Mouse (Mus musculus) gonadal fat pad, adult 2 months (tissue): Measurements from ENCODE around the gene Brf1. TPM values are rescaled to one million over a fixed set of nuclear protein-coding genes. Genes with fewer than 3 reads are reported as not detected.

Source experiments
- DNase-seq: peaks from one replicate; pipeline ENCODE4 v3.0.0-alpha.2; 2012; ENCODE audit warnings: low read depth
- polyA plus RNA-seq: library from polyadenylated mRNA; depleted of rRNA; stranded (reverse); fragments of >200 nt; gene quantifications from 2 replicates; pipeline ENCODE4 v1.2.3, GENCODE M21; 2012

The Brf1 gene
- polyA plus RNA-seq, 1 experiment: 66.2 TPM

DNA sequence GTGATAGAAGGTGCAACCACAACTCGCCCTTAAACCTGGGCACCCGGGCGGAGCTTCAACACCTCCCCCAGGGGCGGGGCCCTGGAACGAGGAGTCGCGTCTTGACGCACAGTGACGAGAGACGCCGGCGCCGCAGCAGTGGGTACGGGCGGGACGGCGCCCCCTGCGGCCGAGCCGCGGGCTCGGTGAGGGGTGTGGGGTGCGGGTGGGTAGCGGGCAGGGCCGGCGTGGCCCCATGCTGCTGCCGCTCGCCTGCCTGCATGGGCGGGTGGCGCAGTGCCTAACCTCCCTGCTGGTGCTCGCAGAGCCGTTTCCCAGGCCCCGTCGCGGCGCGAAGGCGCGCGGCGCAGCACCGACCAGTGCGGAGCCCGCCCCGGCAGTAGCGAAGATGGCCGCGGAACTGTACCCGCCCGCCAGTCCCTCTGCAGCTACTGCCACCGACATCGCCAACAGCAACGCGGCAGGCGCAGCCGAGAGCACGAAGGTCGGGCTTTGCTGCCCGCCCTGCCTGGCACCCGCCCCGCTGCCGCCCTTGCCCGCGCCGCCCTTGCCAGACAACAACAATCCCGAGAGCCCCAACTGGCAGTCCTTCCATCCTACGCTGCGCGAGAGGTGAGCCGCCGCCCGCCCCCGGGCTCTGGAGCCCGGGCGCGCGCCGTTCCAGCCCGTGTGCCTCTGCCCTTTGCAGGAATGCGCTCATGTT lies 24.0 kb downstream of the Brf1 start, which contains the start of gene Btbd6:
TSS of gene Btbd6 (plus strand) at position 112 of the 703 bp plus-strand sequence.
- no peak for DNase-seq

DNA sequence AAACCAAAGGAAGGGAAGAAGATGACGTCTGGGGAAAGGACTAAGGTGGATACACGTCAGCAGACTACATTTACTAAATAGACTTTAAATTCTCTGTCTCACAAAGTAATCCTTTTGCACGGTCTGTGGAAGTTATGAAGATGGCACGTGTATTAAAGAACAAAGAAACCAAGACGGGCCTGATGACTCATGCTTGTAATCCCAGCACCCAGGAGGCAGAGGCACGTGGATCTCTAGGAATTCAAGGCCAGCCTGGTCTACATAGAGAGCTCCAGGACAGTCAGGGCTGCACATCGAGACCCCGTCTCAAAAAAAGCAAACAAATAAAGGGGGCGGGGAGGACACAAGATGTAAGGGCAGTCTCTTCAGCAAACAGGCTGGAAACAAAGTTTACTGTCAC lies 25.8 kb downstream of the Brf1 start:
- DNase-seq: no peak

- DNase-seq: no peak
Measured at GRCm38 (mm10) chr12:112969616-112970015, 30.9 kb downstream of the Brf1 start.

DNA sequence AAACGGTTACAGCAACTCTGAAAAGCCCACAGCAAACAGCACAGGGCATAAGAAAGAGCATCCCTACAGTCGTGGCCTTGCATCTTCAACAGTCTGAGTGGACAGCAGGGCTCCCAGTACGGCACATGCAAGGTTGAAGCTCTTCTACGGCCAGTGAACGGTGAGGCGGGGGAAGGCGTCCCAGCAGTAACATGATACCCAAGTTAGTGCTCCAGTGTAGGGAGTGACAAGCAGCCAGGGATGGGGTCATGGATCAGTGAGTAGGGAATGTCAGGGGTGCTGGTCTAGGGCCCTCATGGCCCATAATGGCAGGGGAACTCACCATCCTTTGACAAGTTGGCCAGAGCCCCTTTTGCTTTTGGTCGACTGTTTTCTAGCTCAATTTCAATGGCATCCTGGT lies 31.6 kb downstream of the Brf1 start:
- no peak for DNase-seq

DNA sequence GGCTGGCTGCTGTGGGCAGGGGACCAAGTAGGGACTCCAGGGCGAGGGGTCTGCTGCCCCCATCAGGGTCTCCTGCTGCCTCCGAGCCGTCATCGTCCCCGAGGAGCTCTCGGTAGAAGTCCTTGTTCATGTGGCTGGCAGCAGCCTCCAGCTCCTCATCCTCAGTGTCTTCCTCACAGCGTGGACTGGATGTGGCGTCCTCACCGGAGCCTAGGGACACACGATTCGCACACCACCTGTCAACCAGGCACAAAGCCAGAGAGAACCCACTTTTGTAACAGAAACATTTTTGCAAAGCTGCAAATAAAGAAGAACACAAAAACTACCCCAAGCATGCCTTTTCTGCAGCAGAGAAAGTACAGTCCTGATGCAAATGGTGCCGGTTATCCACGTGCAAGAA lies 34.7 kb downstream of the Brf1 start:
- DNase-seq: no peak

GRCm38 (mm10) chr12:112961872-112962271 lies 38.6 kb downstream of the Brf1 start:
- no peak for DNase-seq

DNA sequence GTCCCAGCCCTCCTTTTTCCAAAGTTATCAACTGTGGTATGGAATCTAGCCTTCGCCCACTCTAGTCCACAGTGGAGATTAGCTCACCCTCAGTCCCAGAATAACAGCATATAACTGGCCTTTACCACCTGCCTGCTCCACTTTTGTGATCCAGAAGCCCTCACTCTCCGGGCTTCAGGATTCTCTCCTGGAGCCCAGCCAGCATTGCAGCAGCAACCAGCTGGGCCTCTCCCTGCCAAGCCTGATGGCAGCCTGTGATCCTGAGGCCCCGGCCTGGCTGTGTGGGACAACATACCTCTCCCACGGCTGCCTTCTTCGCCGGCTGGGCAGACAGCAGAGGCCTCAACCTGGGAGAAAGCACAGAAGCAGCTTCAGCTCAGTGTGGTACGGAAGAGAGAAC lies 39.1 kb downstream of the Brf1 start:
- no peak for DNase-seq

- DNase-seq: no peak
Measured at GRCm38 (mm10) chr12:112959421-112959820, 41.1 kb downstream of the Brf1 start.

DNA sequence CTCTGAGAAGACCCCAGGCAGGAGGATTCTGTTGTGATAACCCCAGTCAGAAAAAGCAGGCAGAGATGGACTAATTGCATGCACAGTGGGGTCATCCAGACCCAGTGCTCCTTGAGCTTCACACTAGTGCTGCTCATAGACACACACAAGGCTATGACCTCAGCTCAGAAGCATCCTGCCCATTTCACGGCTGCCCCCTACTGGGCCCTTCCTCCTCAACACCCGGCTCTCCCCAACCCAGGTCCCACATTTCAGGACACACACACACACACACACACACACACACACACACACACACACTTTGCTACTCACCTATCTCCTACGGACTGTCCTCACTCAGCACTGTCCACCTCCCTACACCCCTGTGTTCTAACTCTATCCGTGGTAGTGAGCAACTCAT lies 42.2 kb downstream of the Brf1 start:
- no peak for DNase-seq

GRCm38 (mm10) chr12:112955800-112956199 lies 44.7 kb downstream of the Brf1 start:
- DNase-seq: no peak

DNA sequence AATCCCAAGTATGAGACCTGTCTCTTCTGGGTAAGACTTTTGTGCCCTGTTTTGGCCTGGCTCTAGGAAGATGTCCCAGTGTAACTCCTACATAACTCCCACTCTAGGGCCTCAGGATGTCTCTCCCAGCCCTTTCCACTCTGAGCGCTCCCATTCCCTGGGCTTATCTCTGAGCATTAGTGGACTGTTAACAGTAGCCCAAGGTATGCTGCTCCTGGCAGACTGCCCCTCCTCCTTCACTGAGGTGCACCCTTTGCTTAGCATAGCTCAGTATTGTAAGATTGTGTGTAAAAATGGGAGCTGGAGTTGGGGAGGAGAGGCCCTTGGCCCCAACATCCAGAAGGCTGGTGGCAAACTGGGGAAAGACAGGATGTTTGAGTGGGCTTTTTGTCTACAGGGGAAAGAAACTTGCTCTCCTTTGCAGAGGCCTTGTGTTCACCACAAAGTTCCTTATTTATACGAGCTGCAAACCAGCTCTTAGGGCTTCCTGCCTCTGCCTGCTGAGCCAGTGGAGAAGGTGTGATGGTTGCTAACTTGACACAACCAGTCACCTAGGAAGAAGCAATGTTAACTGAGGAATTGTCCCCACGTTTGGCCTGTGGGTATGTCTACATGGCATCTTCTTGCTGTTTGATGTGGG lies 47.5 kb downstream of the Brf1 start:
- DNase-seq: no peak

DNA sequence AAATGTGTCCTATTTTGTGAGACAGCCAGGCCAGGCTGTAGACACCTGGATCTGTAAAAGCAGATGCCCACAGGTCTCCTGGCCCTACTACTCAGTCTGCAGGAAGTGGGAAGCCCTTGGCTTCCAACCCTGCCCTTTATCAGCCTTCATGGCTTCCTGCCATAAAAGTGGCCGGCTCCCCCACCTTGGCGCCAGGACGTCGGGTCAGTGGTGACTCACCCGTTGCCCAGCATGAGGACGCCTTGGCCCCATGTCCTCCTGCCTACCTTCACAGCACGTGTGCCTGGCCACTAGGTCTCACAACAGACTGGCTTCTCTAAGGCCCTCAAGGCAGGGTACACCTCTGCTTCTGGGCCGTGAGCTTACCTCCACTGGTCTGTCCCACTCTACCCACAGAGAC lies 48.1 kb downstream of the Brf1 start:
- DNase-seq: no peak

DNA sequence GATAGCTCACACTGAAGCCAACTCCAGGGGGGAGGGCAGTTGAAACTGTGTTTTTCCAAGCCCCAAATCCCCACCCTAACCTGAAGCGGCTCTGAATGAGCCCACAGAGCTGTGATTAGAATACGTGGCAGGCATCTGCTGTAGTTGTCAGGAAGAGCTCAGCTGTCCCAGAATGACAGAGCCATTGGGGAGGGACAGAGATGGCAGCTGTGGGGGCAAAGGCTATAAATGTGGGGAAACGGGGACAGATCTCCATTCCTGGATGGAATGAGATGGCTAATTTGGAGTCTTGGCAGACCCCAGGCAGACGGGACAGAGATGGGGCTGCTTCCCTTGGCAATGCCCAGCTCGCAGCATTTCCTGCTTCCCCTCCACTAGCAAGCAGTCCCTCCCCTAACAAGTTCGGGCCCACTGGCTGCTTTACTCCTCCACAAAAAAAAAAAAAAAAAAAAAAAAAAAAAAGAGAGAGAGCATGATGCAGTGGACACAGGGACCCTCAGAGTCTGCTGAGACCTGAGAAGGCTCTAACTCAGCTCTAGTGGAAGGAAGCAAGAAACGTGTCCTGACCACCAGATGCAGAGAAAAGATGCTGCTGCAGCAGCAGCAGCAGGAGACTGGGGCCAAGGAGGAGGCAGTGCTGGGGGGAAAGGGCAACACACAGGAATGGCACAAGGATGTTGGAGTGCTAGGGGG lies 49.2 kb downstream of the Brf1 start:
- no peak for DNase-seq

- DNase-seq: no peak
Measured at GRCm38 (mm10) chr12:112950761-112951129, 49.8 kb downstream of the Brf1 start.

GRCm38 (mm10) chr12:112950040-112950760 lies 50.3 kb downstream of the Brf1 start:
- no peak for DNase-seq

GRCm38 (mm10) chr12:112947307-112947706 lies 53.2 kb downstream of the Brf1 start:
- DNase-seq: no peak

- no peak for DNase-seq
Measured at GRCm38 (mm10) chr12:112943669-112944068, 56.8 kb downstream of the Brf1 start.

- DNase-seq: no peak
Measured at GRCm38 (mm10) chr12:112941776-112942713, 58.5 kb downstream of the Brf1 start, which contains the start of gene Nudt14. Nudt14 (minus strand) TSS chr12:112942124.

GRCm38 (mm10) chr12:112941156-112941775 lies 59.2 kb downstream of the Brf1 start:
- DNase-seq: no peak

- DNase-seq: no peak
Measured at GRCm38 (mm10) chr12:112940710-112941109, 59.8 kb downstream of the Brf1 start.

DNA sequence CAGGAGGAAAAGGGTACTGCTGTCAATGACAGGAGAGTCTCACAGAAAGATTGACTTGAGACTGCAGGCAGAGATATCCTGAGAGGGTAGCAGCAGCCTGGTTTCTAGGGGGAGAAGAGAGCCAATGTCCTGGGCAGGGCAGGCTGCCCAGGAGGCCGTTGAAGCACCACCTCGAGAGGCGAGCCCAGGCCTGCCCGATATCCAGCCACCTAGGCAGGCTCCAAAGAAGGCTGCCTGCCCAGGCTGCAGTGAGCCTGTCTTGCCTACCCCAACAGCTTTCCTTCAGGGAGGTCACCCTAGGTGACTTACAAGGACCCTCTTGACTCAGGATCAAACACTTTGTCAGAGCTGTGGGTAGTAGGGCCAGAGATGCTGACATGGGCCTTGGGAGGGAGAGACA lies 60.3 kb downstream of the Brf1 start:
- DNase-seq: no peak
